Mouse (Mus musculus) small intestine, adult 2 months (tissue): ENCODE data around the gene Alyref2. TPM values are rescaled to one million over a fixed set of nuclear protein-coding genes. Genes with fewer than 3 reads are reported as not detected.

Source experiments
- H3K27ac ChIP-seq: fragments of 200-500 bp; 2 replicates; pipeline ENCODE4 v1.5.1; 2012; ENCODE audit warnings: low read depth, low read length, control low read depth, inconsistent platforms; ENCODE audit not compliant: insufficient read depth
- H3K27me3 ChIP-seq: fragments of 200-500 bp; 2 replicates; pipeline ENCODE4 v1.6.1; 2012; ENCODE audit warnings: mild to moderate bottlenecking, moderate library complexity, low read length, inconsistent platforms; ENCODE audit not compliant: control insufficient read depth, insufficient read depth
- H3K36me3 ChIP-seq: fragments of 200-500 bp; 2 replicates; pipeline ENCODE4 v1.6.1; 2012; ENCODE audit warnings: mild to moderate bottlenecking, low read length, control low read depth, inconsistent platforms; ENCODE audit not compliant: control insufficient read depth, insufficient read depth
- H3K4me1 ChIP-seq: fragments of 200-500 bp; 2 replicates; pipeline ENCODE4 v1.6.1; 2012; ENCODE audit warnings: low read length, inconsistent platforms, mixed read lengths; ENCODE audit not compliant: control insufficient read depth, insufficient read depth, insufficient read length
- H3K4me3 ChIP-seq: fragments of 200-500 bp; 2 replicates; pipeline ENCODE4 v1.5.1; 2012; ENCODE audit warnings: low read depth, mild to moderate bottlenecking, control low read depth, inconsistent platforms, low read length, moderate library complexity
- CTCF ChIP-seq: fragments of 200-500 bp; IDR thresholded peaks from 2 replicates; pipeline ENCODE4 v1.5.1; 2012; ENCODE audit warnings: low read depth, mild to moderate bottlenecking, control low read depth, inconsistent platforms, low read length, moderate library complexity, mixed read lengths; ENCODE audit not compliant: insufficient replicate concordance, insufficient read length; ENCODE audit errors: extremely low read depth
- POLR2A ChIP-seq: fragments of 200-500 bp; IDR thresholded peaks from 2 replicates; pipeline ENCODE4 v1.6.1; 2012; ENCODE audit warnings: low read depth, mild to moderate bottlenecking, control low read depth, inconsistent platforms, low read length, moderate library complexity
- WGBS: fragments of 180-500 bp; shearing (Covaris S2); methylation state at CpG from one replicate; pipeline ENCODE4 v1.1.7; 2018; 5-methylcytosine and 5-hydroxymethylcytosine counted together
- polyA plus RNA-seq: library from polyadenylated mRNA; depleted of rRNA; stranded (reverse); fragments of >200 nt; gene quantifications from 2 replicates; pipeline ENCODE4 v1.2.3, GENCODE M21; 2012

Gene Alyref2
- polyA plus RNA-seq, 1 experiment: 5.0 TPM

DNA sequence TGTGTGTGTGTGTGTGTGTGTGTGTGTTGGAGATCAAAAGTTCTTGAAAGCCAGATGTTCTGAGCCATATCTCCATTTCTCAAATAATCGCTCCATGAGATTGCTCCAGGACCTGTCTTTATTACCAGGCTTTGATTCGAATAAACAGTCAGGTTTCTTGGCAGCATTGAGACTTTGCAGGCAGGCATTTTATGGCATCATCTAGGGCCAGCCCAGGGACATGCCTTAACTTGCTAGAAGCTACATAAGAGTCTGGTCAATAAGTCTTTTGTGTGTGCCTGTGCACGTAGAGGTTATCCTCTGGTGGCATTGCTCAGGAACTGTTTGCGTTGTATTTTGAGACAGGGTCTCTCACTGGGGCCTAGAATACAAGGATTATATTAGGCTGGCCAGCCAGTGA is 29.8 kb upstream of the Alyref2 start:
- TF ChIP-seq POLR2A (no peak), CTCF (no peak)
- H3K4me3 ChIP-seq: no peak overlapping the region
- H3K27me3 ChIP-seq: no peaks in the 10 kb centered on the region
- no peak overlapping the region for H3K27ac ChIP-seq
- 25% methylated on average over 4 of the region's 4 CpGs for WGBS
- H3K36me3 ChIP-seq: no peaks in the 10 kb centered on the region
- no peaks in the 10 kb centered on the region for H3K4me1 ChIP-seq

DNA sequence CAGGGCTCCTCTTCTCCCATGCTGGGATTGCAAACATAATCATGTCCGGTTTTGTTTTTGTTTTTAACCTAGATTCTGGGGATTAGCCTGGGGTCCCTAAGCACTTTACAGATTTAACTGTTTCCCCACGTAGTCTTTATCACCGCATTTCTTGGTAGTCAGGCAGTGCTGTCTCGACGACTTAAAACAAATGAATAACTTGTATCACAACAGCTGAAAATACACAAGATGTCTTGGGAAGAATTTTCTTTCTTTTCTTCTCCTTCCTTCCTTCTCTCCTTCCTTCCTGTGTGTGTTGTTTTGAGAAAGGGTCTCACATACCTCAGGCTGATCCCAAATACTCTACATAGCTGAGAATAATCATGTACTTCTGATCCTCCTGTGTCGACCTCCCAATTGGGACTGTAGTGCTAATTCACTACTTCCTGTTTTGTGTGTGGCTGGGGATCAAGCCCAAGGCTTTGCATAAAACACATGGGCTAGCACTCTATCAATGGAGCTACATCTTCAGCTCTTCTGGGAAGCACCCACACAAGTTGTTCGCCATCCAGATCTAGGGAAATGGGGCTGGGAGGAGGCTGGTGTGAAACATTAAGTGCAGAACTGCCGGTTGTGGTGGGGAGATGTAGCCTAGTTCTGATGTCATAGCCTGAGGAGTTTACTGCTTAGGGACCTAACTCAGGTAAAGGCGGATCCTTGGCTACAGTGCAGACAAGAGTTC is 29.2 kb upstream of the Alyref2 start:
- Histone ChIP-seq H3K27ac (no peak overlapping the region), H3K4me1 (no peaks in the 10 kb centered on the region), H3K4me3 (no peak overlapping the region), H3K36me3 (no peaks in the 10 kb centered on the region), H3K27me3 (no peaks in the 10 kb centered on the region)
- TF ChIP-seq POLR2A (no peak), CTCF (no peak)
- whole genome bisulfite sequencing: 43% methylated on average over 9 of the region's 9 CpGs

DNA sequence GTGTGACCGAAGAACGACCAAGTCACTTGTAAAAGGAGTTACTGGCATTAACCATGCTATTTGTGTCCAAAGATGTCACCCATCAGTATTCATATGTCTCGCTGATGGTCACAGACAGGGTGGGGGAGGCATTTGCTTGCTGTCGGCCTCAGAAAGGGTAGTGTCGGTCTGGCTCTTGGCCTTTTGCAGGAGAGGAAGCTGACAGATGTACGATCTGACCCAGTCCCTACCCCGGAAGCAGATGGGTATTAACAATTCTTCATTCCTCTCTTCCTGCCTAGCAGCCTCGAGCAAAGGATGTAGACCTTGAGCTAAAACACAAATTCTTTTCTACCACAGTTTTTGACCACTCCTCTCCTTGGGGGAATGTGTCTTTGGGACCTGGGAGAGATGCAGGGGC is 26.2 kb upstream of the Alyref2 start:
- Histone ChIP-seq H3K27ac (no peak overlapping the region), H3K27me3 (no peaks in the 10 kb centered on the region), H3K4me3 (no peak overlapping the region), H3K36me3 (no peaks in the 10 kb centered on the region), H3K4me1 (no peaks in the 10 kb centered on the region)
- no peak for TF ChIP-seq POLR2A
- no peak for TF ChIP-seq CTCF
- WGBS: 75% methylated on average over 8 of the region's 8 CpGs

DNA sequence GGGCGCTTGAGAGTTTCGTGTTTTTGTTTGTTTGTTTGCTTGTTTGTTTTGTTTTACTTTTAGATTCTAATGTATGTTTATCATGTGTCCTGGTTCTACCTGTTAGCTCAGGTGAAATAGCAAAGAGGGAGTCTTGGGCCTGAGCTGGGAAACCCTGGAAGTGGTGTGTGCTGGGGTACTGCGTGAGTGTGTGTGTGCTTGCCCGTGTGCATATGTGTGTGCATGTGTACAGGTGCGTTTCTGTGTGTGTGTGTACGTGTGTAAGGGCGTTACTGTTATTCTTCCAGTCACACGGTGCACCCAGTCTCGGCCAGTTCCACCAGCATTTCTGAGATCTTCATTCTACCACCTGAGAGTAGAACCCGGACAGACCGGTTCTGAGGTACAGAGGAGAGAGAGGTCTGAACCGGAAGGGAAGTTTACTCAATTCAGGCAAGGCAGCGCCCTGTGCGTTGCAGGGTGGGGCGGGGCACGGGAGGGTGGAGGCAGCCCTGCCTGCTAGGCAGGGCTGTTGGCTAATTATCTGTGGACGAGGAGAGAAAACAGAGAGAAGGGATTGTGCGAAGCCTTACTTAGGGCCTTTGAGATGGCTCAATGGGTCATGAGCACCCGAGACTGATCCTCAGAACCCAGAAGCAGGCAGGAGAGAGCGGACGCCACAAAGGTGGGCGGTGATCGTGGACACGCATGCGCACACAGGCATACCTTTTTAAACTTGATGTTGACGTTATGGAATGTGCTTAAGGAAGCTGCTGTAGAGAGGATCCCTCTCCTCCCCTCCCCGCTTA is 25.3 kb upstream of the Alyref2 start:
- no peak for TF ChIP-seq CTCF
- TF ChIP-seq POLR2A: 0 out of 2 replicates have a peak, but pooled peaks have one; percentile 13
- Histone ChIP-seq H3K4me1 (no peaks in the 10 kb centered on the region), H3K36me3 (no peaks in the 10 kb centered on the region), H3K27me3 (no peaks in the 10 kb centered on the region), H3K27ac (peak overlapping the region; percentile 89), H3K4me3 (peak overlapping the region; percentile 67)
- WGBS: 21% methylated on average over 27 of the region's 27 CpGs

DNA sequence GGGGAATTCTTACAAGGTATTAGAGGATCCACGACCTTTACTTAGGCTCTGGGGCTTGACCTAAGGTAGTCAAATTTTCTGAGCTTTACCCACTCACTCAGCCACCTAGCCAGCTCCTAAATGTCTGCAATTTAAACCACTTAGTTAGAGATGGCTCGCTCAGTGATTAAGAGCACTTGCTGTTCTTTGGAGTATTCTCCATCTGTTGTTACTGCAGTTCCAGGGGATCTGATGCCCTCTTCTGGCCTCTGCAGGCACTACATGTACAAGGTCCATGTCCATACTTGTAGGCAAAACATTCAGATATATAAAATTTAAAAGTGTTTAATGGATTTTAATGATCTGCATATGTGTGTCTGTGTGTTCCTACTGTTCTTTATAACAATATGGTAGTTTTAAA is 24.3 kb upstream of the Alyref2 start:
- no peak overlapping the region for H3K4me3 ChIP-seq
- H3K27me3 ChIP-seq: no peaks in the 10 kb centered on the region
- TF ChIP-seq POLR2A (no peak), CTCF (no peak)
- no peak overlapping the region for H3K27ac ChIP-seq
- no peaks in the 10 kb centered on the region for H3K36me3 ChIP-seq
- WGBS: 21% methylated on average over 2 of the region's 2 CpGs
- H3K4me1 ChIP-seq: no peaks in the 10 kb centered on the region

DNA sequence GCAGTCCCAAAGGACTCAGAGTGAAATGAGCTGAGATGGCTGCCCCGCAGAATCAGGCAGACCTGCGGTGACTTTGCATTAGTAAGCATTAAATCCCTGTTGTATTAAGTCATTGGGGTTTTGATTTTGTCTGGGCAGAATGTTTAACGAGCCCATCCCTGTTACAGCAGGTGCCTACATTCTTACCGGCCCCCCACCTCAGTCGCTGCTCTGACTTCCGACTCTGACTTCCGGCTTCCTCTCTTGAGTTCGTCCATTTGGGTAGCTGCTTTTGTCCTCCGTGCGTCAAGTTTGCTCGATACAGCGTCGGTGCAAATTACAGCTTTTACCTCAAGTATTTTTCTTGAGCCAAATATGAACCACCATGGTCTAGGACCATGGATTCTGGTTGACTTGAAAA is 9.0 kb upstream of the Alyref2 start:
- no peaks in the 10 kb centered on the region for H3K36me3 ChIP-seq
- 93% methylated on average over 13 of the region's 13 CpGs for WGBS
- no peak overlapping the region for H3K27ac ChIP-seq
- no peak overlapping the region for H3K4me3 ChIP-seq
- H3K4me1 ChIP-seq: no peaks in the 10 kb centered on the region
- no peak for TF ChIP-seq POLR2A
- no peak for TF ChIP-seq CTCF
- H3K27me3 ChIP-seq: no peaks in the 10 kb centered on the region

DNA sequence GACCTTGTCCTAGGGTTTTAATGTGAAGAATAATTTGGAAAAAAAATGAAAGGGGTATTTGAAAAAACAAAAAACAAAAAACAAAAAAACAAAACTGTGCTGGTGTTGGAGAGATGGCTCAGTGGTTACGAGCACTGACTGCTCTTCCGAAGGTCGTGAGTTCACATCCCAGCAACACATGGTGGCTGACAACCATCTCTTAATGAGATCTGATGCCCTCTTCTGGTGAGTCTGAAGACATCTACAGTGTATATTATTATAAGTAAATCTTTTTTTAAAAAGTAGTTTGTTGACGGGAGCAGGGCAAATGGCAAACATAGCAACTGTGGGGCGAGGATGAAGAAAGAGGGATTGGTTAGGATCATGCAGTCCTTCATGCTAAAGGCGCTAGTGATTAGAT is 7.9 kb upstream of the Alyref2 start:
- Histone ChIP-seq H3K27ac (no peak overlapping the region), H3K36me3 (no peaks in the 10 kb centered on the region), H3K4me3 (no peak overlapping the region), H3K4me1 (no peaks in the 10 kb centered on the region), H3K27me3 (no peaks in the 10 kb centered on the region)
- TF ChIP-seq CTCF (no peak), POLR2A (no peak)
- 90% methylated on average over 6 of the region's 6 CpGs for WGBS
